Mouse (Mus musculus) erythroblast, embryonic 14.5 days (primary cell): ENCODE results near the gene Smim23.

ENCODE experiments used
- GATA1 ChIP-seq: IDR thresholded peaks from 2 replicates; pipeline ENCODE4 v1.6.1; 2012; ENCODE audit warnings: low read length, inconsistent platforms, mixed read lengths
- TAL1 ChIP-seq: IDR thresholded peaks from 3 replicates; pipeline ENCODE4 v1.6.1; 2012; ENCODE audit warnings: low read length, inconsistent platforms, mixed read lengths

- TF ChIP-seq GATA1 (no peak), TAL1 (no peak)
These were observed 41.7 kb downstream of the Smim23 start for GRCm38 (mm10) chr11:32782724-32783123.
